1 mouse cellular context compared by ENCODE assay signal in genomic region chr11:3514529-3515054, GRCm38 (mm10).
TF ChIP-seq lines count a peak whose summit lies in the region.

Selenom (plus strand) TSS chr11:3514684.

TF ChIP-seq in CH12.LX, 34 proteins besides CTCF, POLR2A, EP300 and RAD21 (continued from another document):
- TF ChIP-seq MAZ (IDR thresholded peaks at IDR 0.05; ENCODE audit: low read depth, low read length) (peak; percentile 50; the same call in 1 of the 2 replicates), MYC (IDR thresholded peaks at IDR 0.05; ENCODE audit: low read depth, low read length) (no peak), TCF12 (IDR thresholded peaks at IDR 0.05; ENCODE audit: low read depth, low read length) (peak; percentile 73; the same call in 1 of the 2 replicates), RCOR1 (conservative IDR thresholded peaks at IDR 0.05; ENCODE audit: low read depth, low read length) (0 out of 2 replicates have a peak, but pooled peaks have one; percentile 49), MAX (IDR thresholded peaks at IDR 0.05; ENCODE audit: low read length) (peak; percentile 26; the same call in 1 of the 2 replicates), IRF4 (IDR thresholded peaks at IDR 0.05; ENCODE audit: low read depth, low read length) (peak; percentile 30), NELFE (IDR thresholded peaks at IDR 0.05; ENCODE audit: low read depth, low read length) (peak; percentile 70; the same call in 1 of the 2 replicates)
